Mouse (Mus musculus) liver, adult (tissue): ENCODE results near the gene Frat2.

ENCODE experiments used
- GATA4 ChIP-seq: IDR thresholded peaks from 2 replicates; pipeline ENCODE4 v1.6.1; 2014; ENCODE audit warnings: mild to moderate bottlenecking, low read length; ENCODE audit not compliant: insufficient replicate concordance

Frat2 gene

GRCm38 (mm10) chr19:41831718-41832391 is 16.1 kb downstream of the Frat2 start:
- TF ChIP-seq GATA4: no peak

- no peak for TF ChIP-seq GATA4
These were observed 16.8 kb downstream of the Frat2 start for GRCm38 (mm10) chr19:41831101-41831570.

GRCm38 (mm10) chr19:41830106-41831031 is 17.6 kb downstream of the Frat2 start:
- no peak for TF ChIP-seq GATA4

GRCm38 (mm10) chr19:41829381-41830105 is 18.4 kb downstream of the Frat2 start, which contains the start of gene Frat1:
Frat1 (plus strand) TSS chr19:41829970.
- TF ChIP-seq GATA4: no peak; the same call in 1 of the 2 replicates

GRCm38 (mm10) chr19:41828941-41829340 is 19.0 kb downstream of the Frat2 start:
- no peak; the same call in 1 of the 2 replicates for TF ChIP-seq GATA4

GRCm38 (mm10) chr19:41826529-41826928 is 21.4 kb downstream of the Frat2 start:
- no peak for TF ChIP-seq GATA4

- TF ChIP-seq GATA4: no peak
These were observed 23.0 kb downstream of the Frat2 start for GRCm38 (mm10) chr19:41824950-41825349.

GRCm38 (mm10) chr19:41822589-41822988 is 25.3 kb downstream of the Frat2 start:
- no peak for TF ChIP-seq GATA4

- no peak for TF ChIP-seq GATA4
These were observed 26.5 kb downstream of the Frat2 start for GRCm38 (mm10) chr19:41821436-41821835.

GRCm38 (mm10) chr19:41818749-41819148 is 29.2 kb downstream of the Frat2 start:
- no peak for TF ChIP-seq GATA4

GRCm38 (mm10) chr19:41817325-41817724 is 30.6 kb downstream of the Frat2 start:
- no peak for TF ChIP-seq GATA4

GRCm38 (mm10) chr19:41816915-41817314 is 31.0 kb downstream of the Frat2 start:
- no peak for TF ChIP-seq GATA4

GRCm38 (mm10) chr19:41816410-41816809 is 31.5 kb downstream of the Frat2 start:
- TF ChIP-seq GATA4: no peak

- TF ChIP-seq GATA4: no peak
These were observed 34.6 kb downstream of the Frat2 start for GRCm38 (mm10) chr19:41813374-41813773.

GRCm38 (mm10) chr19:41812525-41812924 is 35.4 kb downstream of the Frat2 start:
- TF ChIP-seq GATA4: no peak

- no peak for TF ChIP-seq GATA4
These were observed 37.9 kb downstream of the Frat2 start for GRCm38 (mm10) chr19:41810074-41810473.

- no peak for TF ChIP-seq GATA4
These were observed 39.8 kb downstream of the Frat2 start for GRCm38 (mm10) chr19:41808104-41808634.
